Mouse (Mus musculus) cortical plate, adult 2 months (tissue): Measurements from ENCODE around the gene Prmt9.
A peak's percentile ranks its signal among the peaks of the same experiment; 100 is the strongest.

ENCODE experiments used
- CTCF ChIP-seq: fragments of 200-500 bp; IDR thresholded peaks from 2 replicates; pipeline ENCODE4 v1.5.1; 2011; ENCODE audit warnings: mild to moderate bottlenecking, control low read depth, low read length; ENCODE audit not compliant: insufficient read depth; ENCODE audit errors: extremely low read depth
- POLR2A ChIP-seq: fragments of 200-500 bp; IDR thresholded peaks from 2 replicates; pipeline ENCODE4 v1.6.1; 2011; ENCODE audit warnings: mild to moderate bottlenecking, low read length, control low read depth; ENCODE audit not compliant: insufficient read depth; ENCODE audit errors: extremely low read depth

DNA sequence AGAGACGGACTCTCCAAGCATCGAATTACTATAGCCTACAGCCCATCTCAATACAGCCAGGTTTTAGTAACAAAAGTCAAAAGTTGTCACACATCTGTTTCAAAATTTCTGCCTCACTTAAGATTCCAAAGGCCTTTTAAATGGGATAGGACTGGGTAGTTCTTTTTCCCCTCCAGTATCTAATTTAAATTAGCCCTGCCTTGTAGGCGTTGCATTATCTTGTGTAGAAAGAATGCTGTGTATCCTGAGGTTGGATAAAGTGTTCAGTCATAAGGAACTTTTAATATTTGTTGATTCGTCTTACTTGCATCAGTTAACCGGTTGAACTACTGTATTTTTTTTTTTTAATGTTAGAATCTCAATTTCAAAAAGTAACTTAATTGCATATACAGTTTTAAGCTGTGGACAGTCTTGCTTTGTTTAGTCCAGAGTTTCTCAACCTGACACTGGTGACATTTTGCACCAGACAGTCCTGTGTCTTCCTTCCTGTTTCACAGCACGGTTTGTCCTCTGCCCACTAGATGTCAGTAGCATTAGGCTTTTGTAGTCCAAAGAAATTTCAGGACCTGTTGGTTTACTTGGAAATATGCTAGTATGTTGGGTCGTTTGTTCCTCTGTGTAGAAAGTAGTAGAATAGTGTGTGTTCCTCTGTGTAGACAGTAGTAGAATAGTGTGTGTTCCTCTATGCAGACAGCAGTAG lies 834 bp downstream of the Prmt9 start:
- TF ChIP-seq POLR2A (no peak), CTCF (peak; percentile 46; the same call in 1 of the 2 replicates)
